In genomic region chr14:102769716-102770115, GRCm38 (mm10) we compare ENCODE assay signal across 9 mouse cellular contexts.
DNase-seq lines count a peak whose midpoint lies in the region; ATAC-seq and TF ChIP-seq lines count a peak whose summit lies in the region.
"Had no signal": no experiment of that assay in that cellular context is flagged by ENCODE, and none has a peak within 500 bp of the region (broad histone marks: within the 10 kb centered on the region; RNA-seq: fewer than 3 reads in every experiment).

No protein-coding gene starts in this region.

- DNase-seq in hindbrain, postnatal 0 days (ENCODE audit: low spot score): peak; percentile 13
- DNase-seq in ES-E14 (ENCODE audit: low read depth, low spot score): peak; percentile 9
- DNase-seq in cerebellum, postnatal 14 days: peak; percentile 30 to 52
- DNase-seq in lung, postnatal 25 days (ENCODE audit: low spot score): peak; percentile 9
- DNase-seq in thymus, postnatal 4 days: peak; percentile 49

- no peak overlapping the region for H3K27ac ChIP-seq in hindbrain, postnatal 0 days
- H3K27ac ChIP-seq in hindbrain, embryonic 13.5 days: no peak overlapping the region
- H3K27ac ChIP-seq in ES-E14 (ENCODE audit: insufficient read depth, low read depth, low read length, poor library complexity, severe bottlenecking): no peak overlapping the region
- no peak overlapping the region for H3K27ac ChIP-seq in intestine, embryonic 16.5 days (ENCODE audit: low read length)
- H3K27ac ChIP-seq: limb, embryonic 15.5 days had no signal

- no peaks in the 10 kb centered on the region for H3K27me3 ChIP-seq in hindbrain, postnatal 0 days (ENCODE audit: insufficient read depth, low read length)
- H3K27me3 ChIP-seq in hindbrain, embryonic 13.5 days: no peaks in the 10 kb centered on the region
- no peaks in the 10 kb centered on the region for H3K27me3 ChIP-seq in intestine, embryonic 16.5 days (replicated peaks; ENCODE audit: control insufficient read depth, insufficient read depth, low read length)
- H3K27me3 ChIP-seq: limb, embryonic 15.5 days had no signal

- TF ChIP-seq CTCF in hindbrain, postnatal 0 days (IDR thresholded peaks at IDR 0.05; ENCODE audit: low read depth): peak; percentile 37

- H3K4me3 ChIP-seq in hindbrain, postnatal 0 days (ENCODE audit: low read length): no peak overlapping the region
- no peak overlapping the region for H3K4me3 ChIP-seq in hindbrain, embryonic 13.5 days
- H3K4me3 ChIP-seq in ES-E14 (ENCODE audit: insufficient read depth in 1 of 2, low read depth in 1 of 2, low read length in 2 of 2, poor library complexity in 1 of 2, severe bottlenecking in 1 of 2): no peak overlapping the region
- H3K4me3 ChIP-seq in intestine, embryonic 16.5 days (ENCODE audit: low read length): no peak overlapping the region
- H3K4me3 ChIP-seq: limb, embryonic 15.5 days had no signal

- H3K9me3 ChIP-seq in hindbrain, postnatal 0 days (ENCODE audit: low read length): no peaks in the 10 kb centered on the region
- no peaks in the 10 kb centered on the region for H3K9me3 ChIP-seq in hindbrain, embryonic 13.5 days
- no peaks in the 10 kb centered on the region for H3K9me3 ChIP-seq in ES-E14 (ENCODE audit: control insufficient read depth, insufficient read depth, low read depth, low read length)
- H3K9me3 ChIP-seq in intestine, embryonic 16.5 days (ENCODE audit: control insufficient read depth, low read length): no peaks in the 10 kb centered on the region
- H3K9me3 ChIP-seq: limb, embryonic 15.5 days had no signal

- WGBS in hindbrain, postnatal 0 days: 68% methylated on average over 3 of the region's 3 CpGs
- WGBS in hindbrain, embryonic 13.5 days: 72% methylated on average over 3 of the region's 3 CpGs
- 63% methylated on average over 3 of the region's 3 CpGs for WGBS in intestine, embryonic 16.5 days

- no peak overlapping the region for H3K4me2 ChIP-seq in hindbrain, postnatal 0 days (ENCODE audit: low read depth, low read length)
- H3K4me2 ChIP-seq in hindbrain, embryonic 13.5 days: no peak overlapping the region
- H3K4me2 ChIP-seq in intestine, embryonic 16.5 days (ENCODE audit: low read depth, low read length): no peak overlapping the region
- H3K4me2 ChIP-seq: limb, embryonic 15.5 days had no signal

- ATAC-seq in hindbrain, postnatal 0 days: no peak
- ATAC-seq in hindbrain, embryonic 13.5 days (ENCODE audit: low FRiP score): no peak
- ATAC-seq in intestine, embryonic 16.5 days: 0 out of 2 replicates have a peak, but pooled peaks have one; percentile 42
- ATAC-seq in erythroblast, adult 5-6 weeks (replicated peaks; ENCODE audit: low FRiP score, poor library complexity, severe bottlenecking): no peak

- in situ Hi-C loops in ES-E14 (cut with MboI; ENCODE audit: low sequenced_read_pairs in 2 of 2, unreplicated experiment in 2 of 2): no loop called here

- no peaks in the 10 kb centered on the region for H3K4me1 ChIP-seq in hindbrain, postnatal 0 days (ENCODE audit: insufficient read depth, low read length)
- no peaks in the 10 kb centered on the region for H3K4me1 ChIP-seq in hindbrain, embryonic 13.5 days (replicated peaks)
- H3K4me1 ChIP-seq in ES-E14 (ENCODE audit: control insufficient read depth in 2 of 2, insufficient read depth in 2 of 2, low read length in 2 of 2, poor library complexity in 1 of 2): no peaks in the 10 kb centered on the region
- no peaks in the 10 kb centered on the region for H3K4me1 ChIP-seq in intestine, embryonic 16.5 days (ENCODE audit: control insufficient read depth, insufficient read depth, low read length)
- H3K4me1 ChIP-seq: limb, embryonic 15.5 days had no signal

- no peaks in the 10 kb centered on the region for H3K36me3 ChIP-seq in hindbrain, postnatal 0 days (ENCODE audit: insufficient read depth, low read length)
- H3K36me3 ChIP-seq in hindbrain, embryonic 13.5 days: no peaks in the 10 kb centered on the region
- H3K36me3 ChIP-seq in ES-E14 (ENCODE audit: control insufficient read depth, insufficient read depth, low read length, poor library complexity, severe bottlenecking): no peaks in the 10 kb centered on the region
- H3K36me3 ChIP-seq in intestine, embryonic 16.5 days (ENCODE audit: control insufficient read depth, insufficient read depth, low read length): no peaks in the 10 kb centered on the region
- H3K36me3 ChIP-seq: limb, embryonic 15.5 days had no signal

- H3K9ac ChIP-seq in hindbrain, postnatal 0 days (replicated peaks; ENCODE audit: low read length): no peak overlapping the region
- H3K9ac ChIP-seq in hindbrain, embryonic 13.5 days: no peak overlapping the region
- H3K9ac ChIP-seq in ES-E14 (ENCODE audit: insufficient read depth, low read depth, low read length, poor library complexity, severe bottlenecking): no peak overlapping the region
- no peak overlapping the region for H3K9ac ChIP-seq in intestine, embryonic 16.5 days (ENCODE audit: low read depth, low read length)
- H3K9ac ChIP-seq: limb, embryonic 15.5 days had no signal

TF ChIP-seq in ES-E14, 5 proteins besides CTCF, POLR2A, EP300 and RAD21:
- no peak for TF ChIP-seq ZNF384 (IDR thresholded peaks at IDR 0.05; ENCODE audit: low read depth, low read length)
- TF ChIP-seq CHD2 (IDR thresholded peaks at IDR 0.05; ENCODE audit: low read depth, low read length): no peak
- TF ChIP-seq ZC3H11A (IDR thresholded peaks at IDR 0.05; ENCODE audit: borderline replicate concordance, low read depth, low read length): no peak
- TF ChIP-seq MAFK (IDR thresholded peaks at IDR 0.05; ENCODE audit: insufficient read depth, low read depth, low read length): no peak
- no peak for TF ChIP-seq HCFC1 (IDR thresholded peaks at IDR 0.05; ENCODE audit: borderline replicate concordance, insufficient read depth, low read length)
